35 mouse cellular contexts compared by ENCODE assay signal in genomic region chr7:132244637-132245036, GRCm38 (mm10).
"Had no signal": no experiment of that assay in that cellular context is flagged by ENCODE, and none has a peak within 500 bp of the region (broad histone marks: within the 10 kb centered on the region; RNA-seq: fewer than 3 reads in every experiment).

No protein-coding gene starts in this region.

- H3K9ac ChIP-seq: heart, embryonic 12.5 days; heart, embryonic 13.5 days; heart, embryonic 15.5 days; hindbrain, embryonic 12.5 days; hindbrain, embryonic 13.5 days; hindbrain, embryonic 14.5 days; hindbrain, embryonic 15.5 days; intestine, embryonic 15.5 days; kidney, embryonic 15.5 days had no signal

- DNase-seq: heart, postnatal 10 days; heart, postnatal 14 days; heart, postnatal 36 days; heart, postnatal 4 days; kidney, adult 11 months; kidney, adult 18-20 months; kidney, adult 2 months; kidney, adult 8-10 months; kidney, adult 9 months; kidney, postnatal 10 days; kidney, postnatal 14 days; kidney, postnatal 25 days; kidney, postnatal 36 days; kidney, postnatal 4 days; layer of hippocampus, adult 9-11 months; layer of hippocampus, postnatal 36 days had no signal

- H3K4me3 ChIP-seq: heart, embryonic 10.5 days; heart, embryonic 12.5 days; heart, embryonic 13.5 days; heart, embryonic 15.5 days; hindbrain, embryonic 10.5 days; hindbrain, embryonic 12.5 days; hindbrain, embryonic 13.5 days; hindbrain, embryonic 15.5 days; intestine, embryonic 15.5 days; kidney, embryonic 15.5 days; layer of hippocampus, adult 2 months had no signal

- H3K36me3 ChIP-seq: heart, embryonic 10.5 days; heart, embryonic 13.5 days; heart, embryonic 15.5 days; hindbrain, embryonic 15.5 days had no signal

- H3K4me1 ChIP-seq: heart, embryonic 15.5 days had no signal

- H3K27me3 ChIP-seq: heart, embryonic 12.5 days; heart, embryonic 13.5 days; heart, embryonic 15.5 days; hindbrain, embryonic 12.5 days; hindbrain, embryonic 13.5 days; hindbrain, embryonic 15.5 days; intestine, embryonic 15.5 days; kidney, embryonic 15.5 days had no signal

- ATAC-seq: hindbrain, embryonic 16.5 days; hindbrain, postnatal 0 days; inflammation-experienced regulatory T-cells, adult 6 months; intestine, embryonic 15.5 days; intestine, embryonic 16.5 days; intestine, postnatal 0 days had no signal

- H3K4me2 ChIP-seq: heart, embryonic 11.5 days; heart, embryonic 12.5 days; heart, embryonic 13.5 days; heart, embryonic 15.5 days; hindbrain, embryonic 12.5 days; hindbrain, embryonic 13.5 days; hindbrain, embryonic 14.5 days; hindbrain, embryonic 15.5 days; intestine, embryonic 15.5 days; kidney, embryonic 15.5 days had no signal

- H3K9me3 ChIP-seq: heart, embryonic 10.5 days; heart, embryonic 12.5 days; heart, embryonic 13.5 days; heart, embryonic 15.5 days; hindbrain, embryonic 10.5 days; hindbrain, embryonic 12.5 days; hindbrain, embryonic 13.5 days; hindbrain, embryonic 15.5 days; intestine, embryonic 15.5 days; kidney, embryonic 15.5 days had no signal

- H3K27ac ChIP-seq: heart, embryonic 10.5 days; heart, embryonic 13.5 days; heart, embryonic 15.5 days; hindbrain, embryonic 10.5 days; hindbrain, embryonic 12.5 days; hindbrain, embryonic 13.5 days; hindbrain, embryonic 14.5 days; hindbrain, embryonic 15.5 days; hindbrain, postnatal 0 days; intestine, embryonic 15.5 days; kidney, embryonic 15.5 days; kidney, postnatal 0 days; layer of hippocampus, adult 2 months had no signal
